Mouse (Mus musculus): ENCODE results near the gene U2af1l4.
A peak's percentile ranks its signal among the peaks of the same experiment; 100 is the strongest.

The U2af1l4 gene

GRCm38 (mm10) chr7:30589435-30590301, 26.6 kb downstream of the U2af1l4 start:
- H3K36me3 ChIP-seq (ENCODE audit: control insufficient read depth, insufficient read depth, low read length, poor library complexity, severe bottlenecking), result no peaks in the 10 kb centered on the region; the same call in 1 of the 2 replicates

GRCm38 (mm10) chr7:30590927-30591604, 28.0 kb downstream of the U2af1l4 start:
- Histone ChIP-seq H3K27me3 (ENCODE audit: control insufficient read depth, insufficient read depth, low read length, poor library complexity, severe bottlenecking) (no peaks in the 10 kb centered on the region), H3K36me3 (ENCODE audit: control insufficient read depth, insufficient read depth, low read length, poor library complexity, severe bottlenecking) (no peaks in the 10 kb centered on the region; the same call in 1 of the 2 replicates)
- DNase-seq (ENCODE audit: low read depth, low spot score), result no peak

More at GRCm38 (mm10) chr7:30589435-30590301, 26.6 kb downstream of the U2af1l4 start:
- H3K27me3 ChIP-seq (ENCODE audit: control insufficient read depth, insufficient read depth, low read length, poor library complexity, severe bottlenecking), result no peaks in the 10 kb centered on the region
- DNase-seq (ENCODE audit: low read depth, low spot score), result peak; percentile 79

DNA sequence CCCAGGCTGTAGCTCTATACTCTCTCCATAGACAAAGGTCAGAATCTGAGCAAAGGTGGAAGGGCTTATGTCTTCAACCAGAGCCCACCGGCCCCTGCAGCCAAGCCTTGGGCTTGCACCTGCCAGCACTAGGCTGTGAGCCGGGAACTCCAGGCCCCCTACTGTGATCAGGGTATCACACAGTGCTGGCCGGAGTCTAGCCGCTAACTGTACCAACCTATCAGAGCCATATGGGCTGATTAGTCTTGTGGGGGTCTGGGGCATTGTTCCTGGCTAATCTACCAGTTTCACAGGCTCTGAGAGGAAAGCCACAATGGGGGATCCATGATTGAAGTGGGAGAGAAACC, 28.5 kb downstream of the U2af1l4 start:
- Histone ChIP-seq H3K36me3 (ENCODE audit: control insufficient read depth, insufficient read depth, low read length, poor library complexity, severe bottlenecking) (no peaks in the 10 kb centered on the region; the same call in 1 of the 2 replicates), H3K27me3 (ENCODE audit: control insufficient read depth, insufficient read depth, low read length, poor library complexity, severe bottlenecking) (no peaks in the 10 kb centered on the region)
- DNase-seq (ENCODE audit: low read depth, low spot score), result no peak

DNA sequence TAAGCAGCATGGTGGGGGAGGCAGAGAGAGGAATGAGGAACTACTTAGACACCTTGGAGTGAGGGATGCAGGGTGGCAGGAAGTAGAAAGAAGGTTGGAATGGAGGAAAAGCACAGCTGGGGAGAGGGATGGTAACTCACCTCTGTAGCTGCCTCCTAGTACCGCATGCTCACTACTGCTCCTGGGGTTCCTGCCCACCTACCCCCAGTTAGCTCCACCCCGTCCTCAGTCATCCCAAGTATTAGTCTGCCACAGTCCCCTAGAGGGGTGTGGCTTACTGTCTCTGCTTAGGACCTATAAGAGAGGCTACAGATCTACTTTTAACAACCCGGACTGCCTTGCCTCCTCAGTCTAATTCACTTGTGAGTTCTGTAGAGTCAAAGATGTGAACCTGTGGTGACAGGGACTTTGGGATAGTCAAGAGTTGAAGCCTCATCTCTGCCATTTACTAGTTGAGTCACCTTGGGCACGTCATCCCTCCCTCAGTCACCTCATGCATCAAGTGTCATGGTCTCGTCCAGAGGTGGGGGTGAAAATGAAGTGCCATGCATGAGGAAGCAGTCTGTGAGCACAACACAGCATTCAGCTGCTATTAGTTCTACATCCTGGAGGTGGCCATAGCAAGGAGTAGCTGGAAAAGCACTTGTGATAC, 29.8 kb downstream of the U2af1l4 start:
- H3K36me3 ChIP-seq (ENCODE audit: control insufficient read depth, insufficient read depth, low read length, poor library complexity, severe bottlenecking), result no peaks in the 10 kb centered on the region

DNA sequence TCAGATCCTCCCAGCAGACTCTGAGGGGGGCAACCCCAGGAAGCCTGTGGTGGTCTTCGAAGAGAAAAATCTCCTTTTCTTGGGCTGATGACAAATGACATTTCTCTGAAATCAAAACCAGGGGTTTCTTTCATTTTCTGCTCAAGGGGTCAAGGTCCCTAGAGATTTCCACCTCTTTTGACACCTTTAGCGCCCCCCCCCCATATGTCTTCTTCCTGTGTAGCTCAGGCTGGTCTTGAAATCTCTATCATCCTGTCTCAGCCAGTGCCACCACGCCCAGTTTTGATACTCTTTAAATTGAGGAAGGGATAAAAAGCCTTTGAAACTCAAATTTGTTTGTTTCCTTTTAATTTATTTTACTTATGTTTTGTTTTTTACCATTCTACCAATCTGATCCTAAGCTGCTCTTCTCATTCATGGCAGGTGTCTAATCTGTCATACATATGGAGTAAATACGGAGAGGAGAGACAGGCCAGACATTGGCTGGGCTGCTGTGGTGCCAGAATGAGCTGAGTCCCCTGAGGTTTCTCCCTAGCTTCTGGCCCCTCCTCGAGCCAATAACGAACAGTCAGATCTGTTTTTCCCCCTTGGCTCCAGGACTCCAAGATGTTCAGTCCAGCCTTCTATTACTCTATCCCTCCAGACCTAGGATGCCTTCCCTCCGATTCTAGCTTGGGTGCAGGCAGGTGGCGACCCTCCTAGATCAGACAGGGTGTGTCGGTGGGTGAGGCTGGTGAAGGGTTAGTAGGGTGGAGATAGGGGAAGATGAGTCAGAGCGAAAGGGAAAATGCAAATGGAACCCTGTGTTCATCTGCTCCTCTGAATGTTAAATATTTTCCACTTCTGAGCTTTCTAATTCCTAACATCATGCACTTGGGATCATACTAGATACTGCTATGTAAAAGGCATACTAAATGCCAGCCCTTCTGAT, 30.7 kb downstream of the U2af1l4 start:
- DNase-seq (ENCODE audit: low read depth, low spot score), result peak; percentile 61
- Histone ChIP-seq H3K27me3 (ENCODE audit: control insufficient read depth, insufficient read depth, low read length, poor library complexity, severe bottlenecking) (no peaks in the 10 kb centered on the region), H3K36me3 (ENCODE audit: control insufficient read depth, insufficient read depth, low read length, poor library complexity, severe bottlenecking) (no peaks in the 10 kb centered on the region)

More for the DNA sequence above, 29.8 kb downstream of the U2af1l4 start:
- no peaks in the 10 kb centered on the region for H3K27me3 ChIP-seq (ENCODE audit: control insufficient read depth, insufficient read depth, low read length, poor library complexity, severe bottlenecking)
- peak; percentile 35 for DNase-seq (ENCODE audit: low read depth, low spot score)

GRCm38 (mm10) chr7:30594510-30595024, 31.5 kb downstream of the U2af1l4 start:
- peak; percentile 48 for DNase-seq (ENCODE audit: low read depth, low spot score)

DNA sequence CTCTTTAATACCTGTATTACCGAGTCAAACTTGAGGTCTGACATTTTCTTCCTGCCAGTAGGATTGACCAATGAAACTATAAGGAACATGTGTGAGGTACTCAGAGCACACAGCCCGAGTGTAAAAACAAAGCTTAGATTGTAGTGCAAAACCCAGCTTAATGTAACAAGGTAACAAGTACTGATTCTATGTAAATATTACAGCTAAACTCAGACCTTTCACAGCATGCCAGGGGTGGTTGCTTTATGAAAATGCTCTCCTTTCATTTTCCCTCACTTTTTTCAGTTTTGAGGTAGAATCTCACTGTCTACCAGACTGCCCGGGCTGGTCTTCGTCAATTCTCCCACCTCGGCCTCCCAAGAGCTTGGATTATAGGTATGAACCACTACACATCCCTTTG, 33.0 kb downstream of the U2af1l4 start:
- H3K27me3 ChIP-seq (ENCODE audit: control insufficient read depth, insufficient read depth, low read length, poor library complexity, severe bottlenecking), result no peaks in the 10 kb centered on the region
- H3K36me3 ChIP-seq (ENCODE audit: control insufficient read depth, insufficient read depth, low read length, poor library complexity, severe bottlenecking), result no peaks in the 10 kb centered on the region
- no peak for DNase-seq (ENCODE audit: low read depth, low spot score)

More at GRCm38 (mm10) chr7:30594510-30595024, 31.5 kb downstream of the U2af1l4 start:
- H3K27me3 ChIP-seq (ENCODE audit: control insufficient read depth, insufficient read depth, low read length, poor library complexity, severe bottlenecking), result no peaks in the 10 kb centered on the region
- no peaks in the 10 kb centered on the region for H3K36me3 ChIP-seq (ENCODE audit: control insufficient read depth, insufficient read depth, low read length, poor library complexity, severe bottlenecking)

GRCm38 (mm10) chr7:30596811-30597210, 33.7 kb downstream of the U2af1l4 start:
- no peak for DNase-seq (ENCODE audit: low read depth, low spot score)
- Histone ChIP-seq H3K27me3 (ENCODE audit: control insufficient read depth, insufficient read depth, low read length, poor library complexity, severe bottlenecking) (no peaks in the 10 kb centered on the region), H3K36me3 (ENCODE audit: control insufficient read depth, insufficient read depth, low read length, poor library complexity, severe bottlenecking) (no peaks in the 10 kb centered on the region)

DNA sequence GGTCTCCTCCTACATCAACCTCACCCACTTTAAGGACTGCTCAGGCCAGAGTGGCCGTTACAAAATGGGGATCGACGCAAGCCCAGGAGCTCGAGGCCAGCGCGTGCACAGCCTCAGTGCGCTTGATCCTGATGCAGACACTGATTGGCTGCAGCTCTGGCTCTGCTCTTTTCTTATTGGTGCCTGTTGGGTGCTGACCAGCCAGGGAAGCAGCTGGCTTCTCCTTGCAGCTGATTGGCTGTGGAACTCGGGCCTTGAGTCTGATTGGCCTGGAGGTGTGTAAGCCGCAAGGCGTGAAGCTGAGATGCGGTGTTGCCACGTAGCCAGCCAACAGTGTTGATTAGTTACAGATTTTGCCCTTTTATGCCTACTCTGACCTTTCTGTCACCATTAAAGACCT, 35.7 kb downstream of the U2af1l4 start, which contains the start of gene Zbtb32:
Gene Zbtb32, minus strand, starts transcription at position 124 of the 400 bp plus-strand sequence.
- DNase-seq (ENCODE audit: low read depth, low spot score), result no peak
- H3K27me3 ChIP-seq (ENCODE audit: control insufficient read depth, insufficient read depth, low read length, poor library complexity, severe bottlenecking), result no peaks in the 10 kb centered on the region
- H3K36me3 ChIP-seq (ENCODE audit: control insufficient read depth, insufficient read depth, low read length, poor library complexity, severe bottlenecking), result no peaks in the 10 kb centered on the region

GRCm38 (mm10) chr7:30599933-30600353, 36.8 kb downstream of the U2af1l4 start:
- no peaks in the 10 kb centered on the region for H3K36me3 ChIP-seq (ENCODE audit: control insufficient read depth, insufficient read depth, low read length, poor library complexity, severe bottlenecking)
- peak; percentile 64 for DNase-seq (ENCODE audit: low read depth, low spot score)
- no peaks in the 10 kb centered on the region for H3K27me3 ChIP-seq (ENCODE audit: control insufficient read depth, insufficient read depth, low read length, poor library complexity, severe bottlenecking)

DNA sequence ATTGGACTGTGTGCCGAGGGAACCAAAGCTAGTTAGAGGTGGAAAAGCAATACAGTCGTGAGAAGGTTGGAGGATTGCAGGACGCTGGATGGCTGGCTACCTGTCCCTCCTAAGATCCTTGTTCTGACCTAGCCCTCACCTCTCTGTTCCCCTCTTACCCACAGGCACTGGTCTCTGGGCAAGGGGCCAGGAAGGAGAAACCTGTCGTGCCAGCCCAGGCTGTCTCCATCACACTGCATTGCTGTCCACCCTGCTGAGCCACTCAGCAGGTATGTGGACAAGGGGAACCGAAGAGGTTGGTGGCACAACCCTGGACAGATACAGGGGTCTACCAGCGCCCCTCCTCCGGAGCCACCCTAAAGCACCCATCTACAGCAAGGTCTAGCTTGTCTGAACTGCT, 37.5 kb downstream of the U2af1l4 start:
- no peak for DNase-seq (ENCODE audit: low read depth, low spot score)
- Histone ChIP-seq H3K36me3 (ENCODE audit: control insufficient read depth, insufficient read depth, low read length, poor library complexity, severe bottlenecking) (no peaks in the 10 kb centered on the region), H3K27me3 (ENCODE audit: control insufficient read depth, insufficient read depth, low read length, poor library complexity, severe bottlenecking) (no peaks in the 10 kb centered on the region)

DNA sequence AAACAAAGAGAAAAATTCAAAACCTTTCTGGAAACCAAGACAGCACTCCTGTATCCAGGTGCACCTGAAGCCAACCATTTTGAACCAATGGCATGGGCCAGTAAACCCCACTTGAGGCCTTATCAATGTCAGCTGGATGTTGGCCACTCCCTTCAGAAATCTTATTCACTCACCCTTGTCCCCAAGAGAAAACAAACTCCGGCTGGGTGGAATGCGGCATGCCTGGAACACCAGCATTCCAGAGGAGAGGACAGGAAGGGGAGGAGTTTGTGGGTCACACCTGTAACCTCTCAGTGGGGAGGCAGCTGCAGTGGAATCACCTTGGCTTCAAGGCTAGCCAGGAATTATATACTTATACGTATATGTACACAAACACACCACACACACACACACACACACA, 39.5 kb downstream of the U2af1l4 start:
- Histone ChIP-seq H3K36me3 (ENCODE audit: control insufficient read depth, insufficient read depth, low read length, poor library complexity, severe bottlenecking) (no peaks in the 10 kb centered on the region), H3K27me3 (ENCODE audit: control insufficient read depth, insufficient read depth, low read length, poor library complexity, severe bottlenecking) (no peaks in the 10 kb centered on the region)
- no peak for DNase-seq (ENCODE audit: low read depth, low spot score)

DNA sequence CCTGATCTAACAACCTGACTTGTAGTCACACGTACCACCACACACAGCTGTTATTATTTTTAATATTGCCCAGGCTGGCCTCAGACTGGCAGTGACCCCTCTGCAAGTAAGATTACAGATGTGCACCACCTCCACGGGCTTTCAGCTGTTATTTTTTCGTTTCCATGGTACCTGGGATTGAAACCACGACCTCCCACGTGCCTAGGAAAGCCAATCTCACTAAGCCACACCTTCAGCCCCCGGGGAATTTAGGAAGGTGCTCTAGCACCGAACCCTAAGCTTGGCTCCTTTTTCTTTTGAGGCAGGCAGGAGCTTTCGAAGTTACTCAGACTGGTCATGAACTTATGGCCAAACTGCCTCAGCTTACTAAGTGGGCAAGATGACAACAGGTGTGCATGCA, 41.3 kb downstream of the U2af1l4 start:
- no peaks in the 10 kb centered on the region for H3K36me3 ChIP-seq (ENCODE audit: control insufficient read depth, insufficient read depth, low read length, poor library complexity, severe bottlenecking)
- H3K27me3 ChIP-seq (ENCODE audit: control insufficient read depth, insufficient read depth, low read length, poor library complexity, severe bottlenecking), result no peaks in the 10 kb centered on the region
- no peak for DNase-seq (ENCODE audit: low read depth, low spot score)

DNA sequence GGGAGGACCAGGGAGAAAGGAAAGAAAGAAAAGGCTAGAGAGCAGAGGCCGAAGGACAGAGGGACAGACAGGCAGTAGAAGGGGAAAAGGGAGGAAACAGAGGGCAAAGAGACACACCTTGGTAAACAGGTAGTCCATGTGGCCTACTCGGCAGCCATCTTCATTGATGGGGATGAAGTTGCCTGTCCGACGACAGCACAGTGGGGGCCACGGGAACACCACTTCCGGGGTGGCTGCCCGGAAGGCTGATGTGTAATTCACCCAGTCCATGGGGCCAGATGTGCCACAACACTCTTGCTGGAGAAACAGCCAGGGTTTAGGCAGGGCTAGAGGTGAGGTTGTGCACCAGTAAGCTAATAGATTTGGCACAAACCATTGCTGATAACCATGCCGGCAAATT, 41.8 kb downstream of the U2af1l4 start:
- Histone ChIP-seq H3K27me3 (ENCODE audit: control insufficient read depth, insufficient read depth, low read length, poor library complexity, severe bottlenecking) (no peaks in the 10 kb centered on the region), H3K36me3 (ENCODE audit: control insufficient read depth, insufficient read depth, low read length, poor library complexity, severe bottlenecking) (no peaks in the 10 kb centered on the region)
- no peak for DNase-seq (ENCODE audit: low read depth, low spot score)
